Mouse (Mus musculus): ENCODE measurements around the gene Adam33.

Adam33 gene

GRCm38 (mm10) chr2:131025230-131025629 is 38.4 kb downstream of the Adam33 start:
- no peak for DNase-seq

- no peak for DNase-seq
These were observed 53.0 kb downstream of the Adam33 start for GRCm38 (mm10) chr2:131010566-131010965.

- no peak for DNase-seq
These were observed 54.5 kb downstream of the Adam33 start for GRCm38 (mm10) chr2:131009123-131009522.

Measured in cerebellum, adult 9-10 months (tissue).